Mouse (Mus musculus): Measurements from ENCODE around the gene Frmd5. TPM values are rescaled to one million over a fixed set of nuclear protein-coding genes. Genes with fewer than 3 reads are reported as not detected.

Frmd5 gene
- polyA plus RNA-seq, 1 experiment from 2014 or later: 3.3 TPM

- 72% methylated on average over 8 of the region's 8 CpGs for WGBS
- Histone ChIP-seq H3K27me3 (replicated peaks; ENCODE audit: control insufficient read depth, insufficient read depth, low read length) (no peaks in the 10 kb centered on the region), H3K9ac (ENCODE audit: low read length) (no peak overlapping the region), H3K4me1 (replicated peaks; ENCODE audit: control insufficient read depth, insufficient read depth, low read length) (no peaks in the 10 kb centered on the region), H3K36me3 (ENCODE audit: control insufficient read depth, insufficient read depth, low read length) (no peaks in the 10 kb centered on the region), H3K9me3 (ENCODE audit: control insufficient read depth, low read length) (no peaks in the 10 kb centered on the region), H3K4me2 (ENCODE audit: low read length) (no peak overlapping the region), H3K4me3 (ENCODE audit: low read depth, low read length) (no peak overlapping the region), H3K27ac (ENCODE audit: low read depth) (no peak overlapping the region)
- DNase-seq (ENCODE audit: low spot score) (no peak), ATAC-seq (replicated peaks; ENCODE audit: low FRiP score, low TSS enrichment, low read depth) (no peak)
These were observed 132.7 kb downstream of the Frmd5 start for GRCm38 (mm10) chr2:121674211-121674610.

DNA sequence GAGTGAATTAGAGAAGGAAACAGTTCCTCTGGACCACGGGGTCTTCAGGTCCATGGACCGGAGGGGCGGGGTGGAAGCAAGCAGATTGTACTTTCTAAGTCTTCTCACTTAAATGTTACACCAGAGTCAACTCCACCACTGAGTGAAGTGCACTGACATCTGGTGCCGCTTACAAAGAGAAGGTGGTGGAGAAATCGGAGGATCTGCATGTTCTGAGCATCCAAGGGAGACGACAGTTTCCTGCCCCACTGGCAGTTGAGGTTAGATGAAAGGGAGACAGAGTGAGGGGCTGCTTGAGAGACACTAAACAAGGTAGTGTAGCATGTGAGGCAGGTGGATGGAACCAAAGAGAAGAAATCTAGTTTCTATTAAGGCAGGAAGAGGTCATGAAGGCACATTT lies 137.0 kb downstream of the Frmd5 start:
- Histone ChIP-seq H3K27me3 (replicated peaks; ENCODE audit: control insufficient read depth, insufficient read depth, low read length) (no peaks in the 10 kb centered on the region), H3K4me2 (ENCODE audit: low read length) (no peak overlapping the region), H3K9me3 (ENCODE audit: control insufficient read depth, low read length) (no peaks in the 10 kb centered on the region), H3K4me1 (replicated peaks; ENCODE audit: control insufficient read depth, insufficient read depth, low read length) (no peaks in the 10 kb centered on the region), H3K9ac (ENCODE audit: low read length) (no peak overlapping the region), H3K36me3 (ENCODE audit: control insufficient read depth, insufficient read depth, low read length) (no peaks in the 10 kb centered on the region), H3K4me3 (ENCODE audit: low read depth, low read length) (no peak overlapping the region), H3K27ac (ENCODE audit: low read depth) (no peak overlapping the region)
- DNase-seq (ENCODE audit: low spot score) (no peak), ATAC-seq (replicated peaks; ENCODE audit: low FRiP score, low TSS enrichment, low read depth) (no peak)
- WGBS: 81% methylated on average over 6 of the region's 6 CpGs

GRCm38 (mm10) chr2:121668256-121668655 lies 138.6 kb downstream of the Frmd5 start:
- no peaks in the 10 kb centered on the region for H3K4me1 ChIP-seq (replicated peaks; ENCODE audit: control insufficient read depth, insufficient read depth, low read length)
- ATAC-seq (replicated peaks; ENCODE audit: low FRiP score, low TSS enrichment, low read depth) (no peak), DNase-seq (ENCODE audit: low spot score) (no peak)
- no peaks in the 10 kb centered on the region for H3K36me3 ChIP-seq (ENCODE audit: control insufficient read depth, insufficient read depth, low read length)
- no peak overlapping the region for H3K4me3 ChIP-seq (ENCODE audit: low read depth, low read length)
- no peaks in the 10 kb centered on the region for H3K27me3 ChIP-seq (replicated peaks; ENCODE audit: control insufficient read depth, insufficient read depth, low read length)
- no peak overlapping the region for H3K27ac ChIP-seq (ENCODE audit: low read depth)
- no peaks in the 10 kb centered on the region for H3K9me3 ChIP-seq (ENCODE audit: control insufficient read depth, low read length)
- 81% methylated on average over 4 of the region's 4 CpGs for WGBS
- H3K4me2 ChIP-seq (ENCODE audit: low read length): no peak overlapping the region
- no peak overlapping the region for H3K9ac ChIP-seq (ENCODE audit: low read length)

GRCm38 (mm10) chr2:121661160-121661502 lies 145.8 kb downstream of the Frmd5 start:
- Histone ChIP-seq H3K9ac (ENCODE audit: low read length) (no peak overlapping the region), H3K36me3 (ENCODE audit: control insufficient read depth, insufficient read depth, low read length) (no peaks in the 10 kb centered on the region), H3K9me3 (ENCODE audit: control insufficient read depth, low read length) (no peaks in the 10 kb centered on the region), H3K4me3 (ENCODE audit: low read depth, low read length) (no peak overlapping the region), H3K27me3 (replicated peaks; ENCODE audit: control insufficient read depth, insufficient read depth, low read length) (no peaks in the 10 kb centered on the region), H3K27ac (ENCODE audit: low read depth) (no peak overlapping the region), H3K4me2 (ENCODE audit: low read length) (no peak overlapping the region), H3K4me1 (replicated peaks; ENCODE audit: control insufficient read depth, insufficient read depth, low read length) (no peaks in the 10 kb centered on the region)
- WGBS: 72% methylated on average over 4 of the region's 4 CpGs
- DNase-seq (ENCODE audit: low spot score) (no peak), ATAC-seq (replicated peaks; ENCODE audit: low FRiP score, low TSS enrichment, low read depth) (no peak)

- no peaks in the 10 kb centered on the region for H3K9me3 ChIP-seq (ENCODE audit: control insufficient read depth, low read length)
- H3K36me3 ChIP-seq (ENCODE audit: control insufficient read depth, insufficient read depth, low read length): no peaks in the 10 kb centered on the region
- DNase-seq (ENCODE audit: low spot score): no peak
- ATAC-seq (replicated peaks; ENCODE audit: low FRiP score, low TSS enrichment, low read depth): no peak
- H3K9ac ChIP-seq (ENCODE audit: low read length): no peak overlapping the region
- H3K4me2 ChIP-seq (ENCODE audit: low read length): no peak overlapping the region
- H3K27me3 ChIP-seq (replicated peaks; ENCODE audit: control insufficient read depth, insufficient read depth, low read length): no peaks in the 10 kb centered on the region
- no peaks in the 10 kb centered on the region for H3K4me1 ChIP-seq (replicated peaks; ENCODE audit: control insufficient read depth, insufficient read depth, low read length)
- WGBS: 72% methylated on average over 6 of the region's 6 CpGs
- H3K4me3 ChIP-seq (ENCODE audit: low read depth, low read length): no peak overlapping the region
- H3K27ac ChIP-seq (ENCODE audit: low read depth): no peak overlapping the region
These were observed 146.3 kb downstream of the Frmd5 start for GRCm38 (mm10) chr2:121660461-121661159.

DNA sequence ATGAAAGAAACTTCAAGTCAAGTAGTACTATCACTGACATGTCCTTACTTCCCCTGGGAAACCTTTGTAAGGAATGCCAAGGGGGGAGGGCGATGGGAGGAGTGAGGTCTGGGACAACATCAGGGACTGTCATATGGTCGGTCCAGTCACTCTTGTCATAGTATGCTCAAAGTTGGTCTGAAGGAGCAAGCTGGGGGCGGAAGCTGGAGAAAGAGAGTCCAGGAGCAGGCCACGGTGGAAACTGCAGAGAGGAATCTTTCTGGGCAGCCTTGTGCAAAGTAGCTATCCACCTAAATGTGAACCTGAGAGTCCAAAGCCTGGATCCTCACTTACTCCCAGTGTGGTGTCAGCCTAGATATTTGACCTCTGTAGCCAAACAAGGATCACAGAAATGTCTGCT lies 147.5 kb downstream of the Frmd5 start:
- 74% methylated on average over 4 of the region's 4 CpGs for WGBS
- H3K9me3 ChIP-seq (ENCODE audit: control insufficient read depth, low read length): no peaks in the 10 kb centered on the region
- no peak overlapping the region for H3K9ac ChIP-seq (ENCODE audit: low read length)
- H3K4me3 ChIP-seq (ENCODE audit: low read depth, low read length): no peak overlapping the region
- H3K27ac ChIP-seq (ENCODE audit: low read depth): no peak overlapping the region
- DNase-seq (ENCODE audit: low spot score) (no peak), ATAC-seq (replicated peaks; ENCODE audit: low FRiP score, low TSS enrichment, low read depth) (no peak)
- no peak overlapping the region for H3K4me2 ChIP-seq (ENCODE audit: low read length)
- H3K4me1 ChIP-seq (replicated peaks; ENCODE audit: control insufficient read depth, insufficient read depth, low read length): no peaks in the 10 kb centered on the region
- H3K36me3 ChIP-seq (ENCODE audit: control insufficient read depth, insufficient read depth, low read length): no peaks in the 10 kb centered on the region
- no peaks in the 10 kb centered on the region for H3K27me3 ChIP-seq (replicated peaks; ENCODE audit: control insufficient read depth, insufficient read depth, low read length)

GRCm38 (mm10) chr2:121658123-121658767 lies 148.6 kb downstream of the Frmd5 start:
- 80% methylated on average over 5 of the region's 5 CpGs for WGBS
- Histone ChIP-seq H3K36me3 (ENCODE audit: control insufficient read depth, insufficient read depth, low read length) (no peaks in the 10 kb centered on the region), H3K4me3 (ENCODE audit: low read depth, low read length) (no peak overlapping the region), H3K4me2 (ENCODE audit: low read length) (no peak overlapping the region), H3K27me3 (replicated peaks; ENCODE audit: control insufficient read depth, insufficient read depth, low read length) (no peaks in the 10 kb centered on the region), H3K4me1 (replicated peaks; ENCODE audit: control insufficient read depth, insufficient read depth, low read length) (no peaks in the 10 kb centered on the region), H3K27ac (ENCODE audit: low read depth) (no peak overlapping the region), H3K9me3 (ENCODE audit: control insufficient read depth, low read length) (no peaks in the 10 kb centered on the region), H3K9ac (ENCODE audit: low read length) (no peak overlapping the region)
- ATAC-seq (replicated peaks; ENCODE audit: low FRiP score, low TSS enrichment, low read depth) (no peak), DNase-seq (ENCODE audit: low spot score) (no peak)

DNA sequence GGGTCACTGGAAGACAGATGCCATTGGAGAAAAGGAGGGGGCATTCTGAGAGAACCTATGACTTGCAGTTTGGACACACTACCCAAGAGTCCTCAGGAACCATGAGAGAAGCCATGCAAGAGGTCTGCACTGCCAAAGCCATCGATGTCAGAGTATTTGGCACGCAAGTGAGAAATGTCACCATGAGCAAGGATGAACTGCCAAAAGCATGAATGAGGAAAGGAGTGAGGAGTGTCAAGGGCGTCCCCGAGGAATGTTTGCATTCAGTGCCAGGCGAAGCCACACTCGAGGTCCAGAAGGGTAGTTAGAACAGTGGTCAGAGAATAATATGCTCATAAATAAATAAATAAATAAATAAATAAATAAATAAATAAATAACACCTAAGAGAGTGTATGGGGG lies 150.9 kb downstream of the Frmd5 start:
- Histone ChIP-seq H3K9ac (ENCODE audit: low read length) (no peak overlapping the region), H3K9me3 (ENCODE audit: control insufficient read depth, low read length) (no peaks in the 10 kb centered on the region), H3K27me3 (replicated peaks; ENCODE audit: control insufficient read depth, insufficient read depth, low read length) (no peaks in the 10 kb centered on the region), H3K4me1 (replicated peaks; ENCODE audit: control insufficient read depth, insufficient read depth, low read length) (no peaks in the 10 kb centered on the region), H3K36me3 (ENCODE audit: control insufficient read depth, insufficient read depth, low read length) (no peaks in the 10 kb centered on the region), H3K4me3 (ENCODE audit: low read depth, low read length) (no peak overlapping the region), H3K27ac (ENCODE audit: low read depth) (no peak overlapping the region), H3K4me2 (ENCODE audit: low read length) (no peak overlapping the region)
- DNase-seq (ENCODE audit: low spot score) (no peak), ATAC-seq (replicated peaks; ENCODE audit: low FRiP score, low TSS enrichment, low read depth) (no peak)
- WGBS: 84% methylated on average over 6 of the region's 6 CpGs

GRCm38 (mm10) chr2:121655106-121655505 lies 151.8 kb downstream of the Frmd5 start:
- no peak overlapping the region for H3K4me3 ChIP-seq (ENCODE audit: low read depth, low read length)
- WGBS: 80% methylated on average over 8 of the region's 8 CpGs
- no peak overlapping the region for H3K9ac ChIP-seq (ENCODE audit: low read length)
- no peak overlapping the region for H3K4me2 ChIP-seq (ENCODE audit: low read length)
- ATAC-seq (replicated peaks; ENCODE audit: low FRiP score, low TSS enrichment, low read depth) (no peak), DNase-seq (ENCODE audit: low spot score) (no peak)
- H3K36me3 ChIP-seq (ENCODE audit: control insufficient read depth, insufficient read depth, low read length): no peaks in the 10 kb centered on the region
- H3K27ac ChIP-seq (ENCODE audit: low read depth): no peak overlapping the region
- H3K4me1 ChIP-seq (replicated peaks; ENCODE audit: control insufficient read depth, insufficient read depth, low read length): no peaks in the 10 kb centered on the region
- H3K27me3 ChIP-seq (replicated peaks; ENCODE audit: control insufficient read depth, insufficient read depth, low read length): no peaks in the 10 kb centered on the region
- H3K9me3 ChIP-seq (ENCODE audit: control insufficient read depth, low read length): no peaks in the 10 kb centered on the region

Measured in intestine, embryonic 14.5 days (tissue).